Mouse (Mus musculus): Measurements from ENCODE around the gene Cdc37l1.
A peak's percentile ranks its signal among the peaks of the same experiment; 100 is the strongest.
"Not testable (repeated sequence)": the region's sequence is repeated elsewhere in the genome, so short reads cannot be mapped to it uniquely, and the experiment has no call there.

Gene Cdc37l1

DNA sequence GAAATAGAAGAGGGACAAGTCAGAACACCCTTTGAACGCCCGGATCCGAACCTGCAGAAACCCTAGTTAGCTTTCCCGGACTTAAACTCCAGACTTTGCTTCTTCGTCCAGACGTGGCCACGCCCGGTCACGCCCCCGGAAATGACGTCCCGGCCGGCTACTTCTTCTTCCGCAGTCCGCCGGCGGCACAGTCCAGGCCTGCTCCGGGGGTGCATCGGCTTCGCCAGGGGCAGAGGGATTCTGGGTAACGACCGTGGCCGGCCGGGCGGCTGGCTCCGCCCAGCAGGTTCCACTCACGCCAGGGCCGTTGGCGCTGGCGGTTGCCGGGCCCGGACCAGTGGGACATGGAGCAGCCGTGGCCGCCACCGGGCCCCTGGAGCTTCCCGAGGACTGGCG is at the start of gene Cdc37l1:
Gene Cdc37l1, plus strand, starts transcription at position 159 of the 396 bp plus-strand sequence.
- DNase-seq, result peak; percentile 98 to 99

DNA sequence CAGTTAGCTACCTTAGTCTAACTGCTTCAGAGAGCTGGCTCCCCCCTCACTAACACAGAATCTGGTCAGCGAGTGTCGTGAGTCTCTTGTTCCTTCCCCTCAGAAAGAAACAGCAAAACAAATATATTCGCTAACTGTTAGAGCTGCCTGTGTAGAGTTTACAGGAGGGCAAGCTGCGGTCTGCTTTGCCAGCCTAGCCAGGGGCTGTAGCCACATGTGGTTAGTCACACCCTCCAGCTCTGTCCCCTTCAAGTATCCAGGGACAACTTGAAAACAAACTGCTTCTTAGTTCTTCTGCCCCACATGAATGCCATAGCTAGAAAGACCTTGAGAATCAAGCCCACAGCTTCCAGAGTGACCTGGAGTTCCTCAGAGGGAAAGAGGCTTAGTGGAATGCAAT is 48.9 kb upstream of the Cdc37l1 start:
- no peak for DNase-seq

- no peak for DNase-seq
Measured at GRCm38 (mm10) chr19:28946782-28947181, 43.4 kb upstream of the Cdc37l1 start.

DNA sequence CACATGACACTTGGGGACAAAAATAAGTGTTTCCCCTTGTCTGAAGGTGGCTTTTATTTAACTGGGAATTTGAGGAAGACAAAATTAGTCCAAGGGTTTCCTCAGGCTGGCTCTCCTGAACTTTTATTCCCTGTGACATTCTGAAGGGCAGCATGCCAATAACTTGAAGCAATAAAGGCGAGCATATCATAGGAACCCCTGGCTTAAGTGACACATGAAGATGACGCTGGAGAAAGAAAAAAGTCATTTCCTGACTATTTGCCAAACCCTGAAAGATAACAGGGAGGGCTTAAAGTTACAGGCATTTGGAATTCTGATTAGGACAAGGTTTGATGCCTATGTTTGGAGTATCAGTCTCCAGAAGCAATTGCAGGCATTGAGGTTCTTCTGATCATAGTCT is 42.8 kb upstream of the Cdc37l1 start:
- no peak for DNase-seq

- DNase-seq, result no peak
Measured at GRCm38 (mm10) chr19:28951251-28951650, 38.9 kb upstream of the Cdc37l1 start.

- DNase-seq, result no peak
Measured at GRCm38 (mm10) chr19:28963113-28963512, 27.0 kb upstream of the Cdc37l1 start.

DNA sequence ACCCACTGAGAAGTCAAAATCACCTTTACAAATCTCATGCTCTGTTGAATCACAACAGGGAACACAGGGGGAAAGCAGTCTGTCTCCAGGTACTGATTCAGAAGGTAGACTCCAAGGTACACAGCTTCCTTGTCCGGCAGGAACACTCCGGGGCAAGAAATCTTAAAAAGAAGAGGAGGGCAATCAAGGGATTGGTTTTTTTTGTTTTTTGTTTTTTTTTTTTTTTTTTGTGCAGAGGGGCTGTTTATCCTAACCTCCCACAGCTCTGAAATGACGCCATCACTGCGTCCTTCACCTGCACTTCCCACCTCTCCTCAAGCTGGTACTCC is 26.7 kb upstream of the Cdc37l1 start:
- no peak for DNase-seq

DNA sequence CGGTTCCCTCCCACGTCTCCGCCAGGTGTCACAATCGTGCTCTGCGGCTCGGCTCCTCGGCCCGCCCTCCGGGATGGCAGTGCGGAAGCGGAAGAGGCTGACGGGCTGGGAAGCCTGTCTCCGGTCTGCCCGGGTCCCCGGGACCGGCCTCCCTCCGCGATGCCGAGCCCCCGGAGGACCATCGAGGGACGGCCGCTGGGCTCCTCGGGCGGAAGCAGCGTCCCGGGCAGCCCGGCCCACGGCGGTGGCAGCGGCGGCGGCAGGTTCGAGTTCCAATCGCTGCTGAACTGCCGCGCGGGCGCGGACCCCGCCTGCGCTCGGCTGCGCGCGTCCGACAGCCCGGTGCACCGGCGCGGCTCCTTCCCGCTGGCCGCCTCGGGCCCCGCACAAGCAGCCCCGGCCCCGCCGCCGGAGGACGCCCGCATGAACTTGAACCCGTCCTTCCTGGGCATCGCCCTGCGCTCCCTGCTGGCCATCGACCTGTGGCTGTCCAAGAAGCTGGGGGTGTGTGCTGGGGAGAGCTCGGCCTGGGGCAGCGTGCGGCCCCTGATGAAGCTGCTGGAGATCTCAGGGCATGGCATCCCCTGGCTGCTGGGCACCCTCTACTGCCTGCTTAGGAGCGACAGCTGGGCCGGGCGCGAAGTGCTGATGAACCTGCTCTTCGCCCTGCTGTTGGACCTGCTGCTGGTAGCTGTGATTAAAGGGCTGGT is 26.2 kb upstream of the Cdc37l1 start, which contains the start of gene Plpp6:
Gene Plpp6, plus strand, starts transcription at position 112 of the 710 bp plus-strand sequence.
- DNase-seq, result peak; percentile 89 to 94

DNA sequence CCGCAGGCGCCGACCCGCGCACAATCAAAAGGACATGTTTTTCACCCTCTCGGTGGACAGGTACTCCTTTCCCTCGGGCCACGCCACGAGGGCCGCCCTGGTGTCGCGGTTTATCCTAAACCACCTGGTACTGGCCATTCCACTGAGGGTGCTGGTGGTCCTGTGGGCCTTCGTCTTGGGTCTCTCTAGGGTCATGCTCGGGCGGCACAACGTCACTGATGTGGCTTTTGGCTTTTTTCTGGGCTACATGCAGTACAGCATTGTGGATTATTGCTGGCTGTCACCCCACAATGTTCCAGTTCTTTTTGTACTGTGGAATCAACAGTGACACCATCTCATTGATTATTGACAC is 25.6 kb upstream of the Cdc37l1 start:
- no peak for DNase-seq

GRCm38 (mm10) chr19:28967652-28968051 is 22.5 kb upstream of the Cdc37l1 start, which contains the start of gene 4430402I18Rik:
TSS of gene 4430402I18Rik (minus strand) at chr19:28967800.
- no peak for DNase-seq

- no peak for DNase-seq
Measured at GRCm38 (mm10) chr19:28968178-28968577, 22.0 kb upstream of the Cdc37l1 start.

- DNase-seq, result no peak
Measured at GRCm38 (mm10) chr19:28969231-28969630, 20.9 kb upstream of the Cdc37l1 start.

- no peak for DNase-seq
Measured at GRCm38 (mm10) chr19:28970251-28970650, 19.9 kb upstream of the Cdc37l1 start.

DNA sequence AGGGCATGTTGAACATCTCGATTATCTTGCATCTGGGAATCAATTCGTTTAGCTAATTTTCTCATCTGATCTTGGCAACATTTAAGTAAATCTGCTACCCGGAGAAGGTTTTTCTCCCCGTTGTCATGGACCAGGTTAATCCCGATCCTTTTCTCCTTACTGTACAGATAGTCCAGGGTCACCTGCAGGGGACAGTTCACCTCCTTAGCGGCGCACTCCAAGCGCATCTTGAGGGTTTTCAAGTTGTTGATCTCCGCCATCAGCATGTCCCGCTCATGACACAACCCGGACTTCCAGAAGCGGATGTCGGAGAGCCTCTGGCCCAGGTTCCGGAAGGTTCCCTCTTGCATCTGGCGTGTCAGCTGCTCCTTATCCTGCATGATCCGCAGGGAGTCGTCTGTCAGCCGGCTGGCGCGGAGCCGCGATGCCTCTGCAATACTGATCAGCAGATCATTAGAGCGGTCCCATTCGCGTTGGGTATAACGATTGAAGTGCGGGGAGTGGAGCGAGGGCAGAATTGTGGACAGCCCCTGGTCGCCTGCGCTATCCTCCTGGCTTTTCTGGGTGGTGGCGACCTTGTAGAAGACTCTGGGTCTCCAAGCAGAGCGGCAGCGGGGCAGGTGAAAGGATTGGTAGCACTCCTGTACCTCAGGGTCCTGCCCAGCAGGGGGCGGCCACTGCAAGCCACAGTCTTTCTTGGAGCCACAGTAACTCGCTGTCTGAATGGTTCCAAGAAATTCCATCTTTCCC is 15.1 kb upstream of the Cdc37l1 start:
- DNase-seq, result peak; percentile 74

GRCm38 (mm10) chr19:28982617-28983016 is 7.5 kb upstream of the Cdc37l1 start:
- DNase-seq, result no peak

DNA sequence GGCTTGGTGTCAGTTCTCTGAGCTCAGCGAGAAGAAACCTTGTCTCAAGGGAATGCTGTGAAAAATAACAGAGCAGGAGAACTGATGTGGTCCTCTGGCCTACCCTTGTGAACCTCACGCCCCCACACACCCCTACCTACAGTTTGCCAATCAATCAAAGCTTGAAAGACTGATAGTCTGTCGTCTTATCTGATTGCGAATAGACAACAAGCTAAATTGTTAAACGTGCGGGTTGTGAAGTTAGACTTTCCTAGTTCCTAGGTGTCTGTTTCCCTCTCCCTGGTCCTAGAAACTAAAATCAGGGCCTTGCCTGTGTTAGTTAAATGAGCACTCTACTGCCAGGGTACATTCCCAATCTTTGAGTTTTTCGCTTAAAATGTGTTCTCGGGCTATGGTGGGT is 637 bp upstream of the Cdc37l1 start:
- DNase-seq, result no peak

GRCm38 (mm10) chr19:28990590-28991221 is 554 bp downstream of the Cdc37l1 start:
- no peak for DNase-seq

- DNase-seq, result no peak
Measured at GRCm38 (mm10) chr19:28991391-28991790, 1.2 kb downstream of the Cdc37l1 start.

DNA sequence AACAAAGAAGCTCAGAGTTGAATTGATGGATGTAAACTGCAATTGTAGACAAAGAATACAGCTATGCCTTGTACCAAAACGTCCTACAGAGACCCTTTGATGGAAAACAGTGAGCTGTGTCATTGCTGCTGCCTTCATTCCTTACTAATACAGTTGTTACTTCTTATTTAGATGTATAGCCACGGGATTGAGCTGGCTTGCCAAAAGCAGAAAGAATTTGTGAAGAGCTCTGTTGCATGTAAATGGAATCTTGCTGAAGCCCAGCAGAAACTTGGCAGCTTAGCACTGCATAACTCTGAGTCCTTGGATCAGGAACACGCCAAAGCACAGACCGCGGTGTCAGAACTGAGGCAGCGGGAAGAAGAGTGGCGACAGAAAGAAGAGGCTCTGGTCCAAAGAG is 4.7 kb downstream of the Cdc37l1 start:
- DNase-seq, result peak in 1 of 2 experiments; percentile 28

DNA sequence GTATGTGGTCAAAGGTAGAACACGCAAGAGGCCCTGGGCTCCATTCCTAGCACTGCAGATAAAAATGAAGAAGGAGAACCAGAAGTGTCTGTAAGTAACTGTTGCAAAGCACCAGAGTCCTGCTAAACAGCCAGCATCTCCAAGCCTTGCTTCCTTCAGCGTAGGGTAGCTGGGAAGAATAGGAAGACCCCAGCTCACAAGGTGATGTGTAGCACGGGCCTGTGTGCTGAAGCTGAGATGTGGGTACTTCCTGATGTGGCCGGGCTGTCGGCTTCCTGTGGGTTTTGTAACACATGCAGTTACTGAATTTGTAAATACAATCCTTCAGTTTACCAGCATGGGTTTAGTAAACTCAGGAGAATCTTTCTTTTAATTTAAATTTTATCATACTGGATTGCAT is 5.2 kb downstream of the Cdc37l1 start:
- no peak for DNase-seq

DNA sequence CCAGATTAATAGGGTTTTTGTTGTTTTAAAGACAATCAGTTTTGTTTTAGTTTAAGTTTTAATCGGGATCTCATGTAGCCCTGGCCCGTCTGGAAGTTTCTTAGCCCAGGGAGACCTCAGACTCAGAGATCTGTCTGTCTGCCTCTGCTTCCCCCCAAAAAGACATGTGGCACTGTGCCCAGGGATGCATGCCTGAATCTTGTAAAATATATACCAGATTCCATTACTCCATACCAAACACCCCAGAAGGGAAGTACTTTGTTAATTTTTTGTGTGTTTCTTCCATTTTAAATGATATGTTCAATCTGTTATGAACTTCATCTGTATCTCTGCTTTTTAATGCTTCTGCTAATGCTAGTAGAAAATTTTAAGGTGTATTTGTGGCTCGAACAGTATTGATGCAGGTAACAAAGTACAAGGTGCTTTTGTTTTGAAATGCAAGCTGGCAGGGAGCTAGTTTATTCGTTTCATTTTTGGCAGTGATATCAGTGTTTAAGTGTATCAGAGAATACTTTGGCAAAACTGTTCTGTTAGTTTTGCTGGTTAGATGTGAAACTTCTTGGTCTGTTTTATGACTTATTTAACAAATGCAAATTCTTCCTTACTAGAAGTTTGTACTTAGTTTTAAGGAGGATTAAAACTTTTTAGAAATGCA is 8.0 kb downstream of the Cdc37l1 start:
- DNase-seq, result no peak

DNA sequence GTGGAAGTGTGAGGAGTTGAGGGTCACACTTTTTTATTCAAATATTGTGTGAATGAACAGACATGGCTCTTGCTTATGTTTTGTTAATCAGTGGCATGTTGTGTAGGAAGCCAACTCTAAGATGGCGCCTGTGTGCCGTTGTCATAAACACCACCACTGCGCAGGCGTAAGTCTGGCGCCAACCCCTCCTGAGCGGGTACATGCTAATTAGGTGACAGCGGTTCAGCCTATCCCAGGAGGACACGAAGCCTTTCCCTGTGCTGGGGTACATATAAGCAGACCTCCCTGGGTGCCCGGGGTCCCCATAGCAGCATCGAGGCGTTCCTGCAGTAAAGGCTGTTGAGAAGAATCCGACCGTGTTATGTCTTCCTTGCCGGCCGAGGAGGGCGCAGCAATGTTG is 10.2 kb downstream of the Cdc37l1 start:
- DNase-seq, result not testable (repeated sequence)

DNA sequence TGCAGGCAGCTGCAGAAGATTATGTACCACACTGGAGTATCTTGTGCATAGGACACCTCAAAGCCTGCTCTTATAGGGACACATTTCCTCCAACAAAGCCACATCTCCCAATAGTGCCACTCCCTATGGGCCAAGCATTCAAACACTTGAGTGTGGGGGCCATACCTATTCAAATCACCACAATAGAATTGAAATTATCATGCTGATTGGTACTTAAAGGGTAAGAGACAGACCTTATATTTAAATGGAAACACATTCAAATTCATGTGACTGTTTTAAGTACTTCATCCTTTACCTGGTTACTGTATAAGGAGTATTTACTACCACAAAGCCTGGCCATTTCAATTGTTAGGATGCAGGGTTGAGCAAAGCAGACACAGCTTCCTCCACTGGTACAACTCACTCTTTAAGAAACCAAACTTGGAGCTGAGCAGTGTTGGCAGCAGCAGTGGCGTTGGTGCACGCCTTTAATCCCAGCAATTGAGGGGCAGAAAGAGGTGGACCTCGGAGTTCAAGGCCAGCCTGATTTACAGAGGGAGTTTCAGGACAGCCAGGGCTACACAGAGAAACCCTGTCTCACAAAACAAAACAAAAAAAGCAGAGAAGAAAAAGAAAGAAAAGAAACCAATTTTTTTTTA is 18.0 kb downstream of the Cdc37l1 start:
- no peak for DNase-seq

Data from cerebellum, adult 18-20 months (tissue).